Mouse (Mus musculus): ENCODE results near the gene Ikzf1.
A peak's percentile ranks its signal among the peaks of the same experiment; 100 is the strongest.

DNA sequence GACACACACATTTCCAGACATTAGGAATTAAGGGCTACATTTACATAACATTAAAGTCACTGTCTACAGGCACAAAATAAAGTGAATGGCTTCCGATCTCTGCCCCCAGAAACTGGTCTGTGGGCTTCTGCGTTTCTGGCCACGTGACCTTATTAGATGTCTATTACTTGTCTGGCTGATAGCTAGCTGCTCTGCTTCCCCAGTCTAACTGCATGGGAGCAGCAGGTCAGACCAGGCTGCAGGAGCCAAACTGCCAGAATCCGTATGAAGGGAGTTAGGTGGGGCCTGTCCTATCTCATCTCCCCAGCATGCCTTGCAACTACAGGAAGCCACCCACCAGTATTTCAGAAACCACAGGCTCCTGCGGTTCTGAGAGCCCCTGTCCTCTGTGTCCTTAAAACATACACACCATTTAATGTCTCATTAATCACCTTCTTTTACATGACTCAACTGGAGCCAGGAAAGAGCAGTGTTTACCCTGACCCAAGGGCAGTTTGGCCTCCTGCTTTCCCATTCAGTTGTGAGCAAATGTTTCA is 27.7 kb upstream of the Ikzf1 start:
- TF ChIP-seq CTCF (IDR thresholded peaks at IDR 0.05; ENCODE audit: low read depth, low read length) = no peak
- no peak for TF ChIP-seq GATA1 (IDR thresholded peaks at IDR 0.05; ENCODE audit: borderline replicate concordance, low read length)
- TF ChIP-seq TAL1 (conservative IDR thresholded peaks at IDR 0.05; ENCODE audit: low read depth, low read length) = peak; percentile 62
- no peak for TF ChIP-seq POLR2AphosphoS5 (IDR thresholded peaks at IDR 0.05; ENCODE audit: insufficient replicate concordance, low read depth, low read length)
- TF ChIP-seq GATA2 (IDR thresholded peaks at IDR 0.05; ENCODE audit: borderline replicate concordance, low read depth, low read length) = no peak
